Mouse (Mus musculus) E14TG2a.4 (cell line): ENCODE data around the gene Ncoa1.

Experiments used
- CTCF ChIP-seq: conservative IDR thresholded peaks from 2 replicates; pipeline ENCODE4 v1.5.1; 2014; ENCODE audit warnings: low read length
- NANOG ChIP-seq: IDR thresholded peaks from 2 replicates; pipeline ENCODE4 v1.6.1; 2014; ENCODE audit warnings: borderline replicate concordance, low read length, mixed read lengths

- no peak for TF ChIP-seq CTCF
- no peak for TF ChIP-seq NANOG
Measured at GRCm38 (mm10) chr12:4503673-4504326, 26.8 kb upstream of the Ncoa1 start.
